ENCODE assay signal across 23 mouse cellular contexts in the genomic region with DNA sequence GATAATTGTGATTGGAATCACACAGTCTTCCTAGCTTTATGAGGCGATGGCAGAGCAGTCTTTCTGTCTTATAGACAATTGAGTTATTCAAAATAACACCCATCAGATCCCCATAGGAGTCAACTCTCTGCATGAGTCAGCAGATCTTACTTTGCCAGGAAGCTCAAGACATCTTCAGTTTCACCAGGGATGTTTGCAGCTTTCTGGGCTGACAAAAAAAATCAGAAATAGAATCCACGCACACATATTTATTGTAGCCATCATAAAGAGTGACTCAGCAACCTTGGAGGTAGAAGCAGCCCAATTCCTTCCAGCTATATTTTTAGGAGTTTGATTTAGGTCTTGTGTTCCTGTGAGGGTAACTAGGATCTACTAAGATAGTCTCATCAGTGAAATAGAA.
DNase-seq lines count a peak whose midpoint lies in the region; ATAC-seq lines count a peak whose summit lies in the region.
"Had no signal": no experiment of that assay in that cellular context is flagged by ENCODE, and none has a peak within 500 bp of the region (broad histone marks: within the 10 kb centered on the region; RNA-seq: fewer than 3 reads in every experiment).

No protein-coding gene starts in this region.

- ATAC-seq in frontal cortex, adult (ENCODE audit: low TSS enrichment) = peak; percentile 94
- ATAC-seq: forebrain, embryonic 13.5 days; forebrain, embryonic 16.5 days; hindbrain, postnatal 0 days; inflammation-experienced regulatory T-cells, adult 6 months; intestine, embryonic 16.5 days had no signal

- DNase-seq in frontal cortex, postnatal 25 days (ENCODE audit: low spot score in 2 of 2) = no peak
- peak; percentile 34 for DNase-seq in right cerebral cortex, adult 18-20 months
- DNase-seq in right cerebral cortex, postnatal 14 days = no peak
- peak; percentile 55 for DNase-seq in telencephalon, adult 2 months (ENCODE audit: low read depth, low spot score)
- DNase-seq in layer of hippocampus, adult 11-12 months (ENCODE audit: low spot score) = no peak
- DNase-seq: adrenal gland, adult 2 months; adrenal gland, postnatal 14 days; B cell, adult 2 months; cerebellum, adult 11-12 months; cerebellum, adult 8-10 months; cerebellum, postnatal 10 days; cerebellum, postnatal 36 days; embryo, embryonic 11 days; gastrocnemius, postnatal 25 days; heart, adult 18-20 months; heart, postnatal 14 days; heart, postnatal 4 days had no signal

Comparison
In these comparisons a context has a peak if more than half of its experiments do, and no peak if none do; other contexts are left out.
1. DNase-seq: peak in right cerebral cortex, adult 18-20 months (single experiment) and telencephalon, adult 2 months (single experiment); none in frontal cortex, postnatal 25 days (0 of 2), right cerebral cortex, postnatal 14 days (single experiment) and layer of hippocampus, adult 11-12 months (single experiment).